Mouse (Mus musculus) liver, adult 2 months (tissue): ENCODE measurements around the gene Ambra1.

Source experiments
- CTCF ChIP-seq: fragments of 200-500 bp; IDR thresholded peaks from 2 replicates; pipeline ENCODE4 v1.5.1; 2011; ENCODE audit warnings: low read depth, low read length, control low read depth
- POLR2A ChIP-seq: fragments of 200-500 bp; IDR thresholded peaks from 2 replicates; pipeline ENCODE4 v1.6.1; 2011; ENCODE audit warnings: low read length, control low read depth; ENCODE audit not compliant: insufficient read depth; ENCODE audit errors: extremely low read depth

GRCm38 (mm10) chr2:91923415-91924337 is 193.7 kb downstream of the Ambra1 start:
- TF ChIP-seq POLR2A (no peak), CTCF (peak; percentile 84)
